Mouse (Mus musculus): ENCODE results near the gene Rec114.

Rec114 gene

DNA sequence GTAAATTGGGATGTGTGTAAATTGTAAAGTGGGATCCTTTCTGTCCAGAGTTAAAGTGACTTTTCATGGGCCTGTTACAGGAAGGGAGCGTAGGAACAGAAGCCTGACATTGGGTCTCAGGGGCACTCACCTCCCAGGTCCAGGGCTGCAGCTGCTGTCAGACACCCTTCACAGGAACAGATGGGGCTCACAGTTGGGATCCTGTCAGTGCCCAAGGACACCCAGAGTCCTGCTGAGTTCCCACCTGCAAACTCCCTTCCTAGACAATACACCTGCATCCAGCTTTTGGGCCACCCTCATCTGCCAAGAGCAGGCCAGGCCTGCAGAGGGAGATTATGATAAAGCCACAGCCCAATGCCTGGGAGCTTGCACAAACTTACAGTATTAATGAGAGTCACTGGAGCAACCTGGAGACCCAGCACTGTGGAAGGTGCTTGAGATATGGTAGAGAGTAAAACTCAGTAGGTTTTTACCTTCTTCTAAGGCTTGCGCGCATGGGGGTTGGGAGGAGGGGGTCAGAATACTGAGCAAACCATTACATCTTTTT is at the start of gene Rec114:
Rec114 (minus strand) TSS at position 263 of the 547 bp plus-strand sequence.
- no peak for DNase-seq (ENCODE audit: low spot score)

DNA sequence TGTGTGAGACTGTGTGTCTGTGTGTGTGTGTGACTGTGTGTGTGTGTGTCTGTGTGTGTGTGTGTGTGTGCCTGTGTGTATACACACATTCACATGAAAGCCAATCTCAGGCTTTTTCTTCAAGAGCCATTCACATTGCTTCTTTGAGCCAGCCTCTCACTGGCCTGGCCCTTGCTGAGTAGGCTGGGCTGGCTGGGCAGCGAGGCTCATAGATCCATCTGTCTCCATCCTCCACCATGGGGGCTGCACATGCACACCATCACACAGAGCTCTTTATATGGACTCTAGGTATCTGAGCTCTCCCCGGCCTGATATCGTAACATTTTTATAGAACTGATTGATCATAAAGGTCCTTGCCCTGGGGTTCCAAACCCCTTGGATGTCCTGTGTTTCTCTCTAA is 45.7 kb upstream of the Rec114 start:
- DNase-seq (ENCODE audit: low spot score), result no peak

DNA sequence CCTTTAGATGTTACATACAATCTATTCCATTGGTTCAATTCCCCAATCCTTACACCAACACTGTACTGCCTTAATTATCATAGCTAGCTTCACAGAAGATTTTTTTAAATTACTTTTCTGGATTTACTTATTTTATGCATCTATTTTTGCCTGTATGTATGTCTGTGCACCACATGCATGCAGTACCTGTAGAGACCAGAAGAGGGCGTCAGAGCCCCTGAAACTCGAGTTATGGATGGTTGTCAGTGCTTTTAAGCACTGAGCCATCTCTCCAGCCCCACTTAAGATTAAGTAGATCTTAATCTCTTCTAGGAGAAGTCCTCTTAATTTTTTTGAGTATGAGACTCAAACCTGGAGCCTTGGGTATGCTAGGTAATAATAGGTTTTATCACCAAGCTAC is 31.6 kb upstream of the Rec114 start:
- DNase-seq (ENCODE audit: low spot score), result no peak

DNA sequence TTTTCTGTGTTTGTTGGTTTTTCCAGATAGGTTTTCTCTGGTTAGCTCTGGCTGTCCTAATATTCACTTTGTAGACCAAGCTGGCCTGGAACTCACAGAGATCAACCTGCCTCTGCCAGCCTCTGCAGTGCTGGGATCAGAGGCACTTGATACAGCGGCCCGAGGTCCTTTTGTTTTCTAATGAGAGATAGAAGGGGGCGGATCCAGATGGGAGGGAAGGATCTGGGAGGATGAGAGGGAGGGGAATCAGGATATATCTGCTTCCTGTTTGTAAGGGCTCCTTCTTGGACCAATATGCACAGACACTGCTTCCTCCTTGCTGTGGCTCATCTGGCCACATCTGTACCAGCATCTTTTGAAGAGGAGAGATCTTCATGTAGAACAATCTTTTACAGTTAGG is 31.0 kb upstream of the Rec114 start:
- no peak for DNase-seq (ENCODE audit: low spot score)

- DNase-seq (ENCODE audit: low spot score), result no peak
Measured at GRCm38 (mm10) chr9:58769943-58770342, 26.2 kb upstream of the Rec114 start.

DNA sequence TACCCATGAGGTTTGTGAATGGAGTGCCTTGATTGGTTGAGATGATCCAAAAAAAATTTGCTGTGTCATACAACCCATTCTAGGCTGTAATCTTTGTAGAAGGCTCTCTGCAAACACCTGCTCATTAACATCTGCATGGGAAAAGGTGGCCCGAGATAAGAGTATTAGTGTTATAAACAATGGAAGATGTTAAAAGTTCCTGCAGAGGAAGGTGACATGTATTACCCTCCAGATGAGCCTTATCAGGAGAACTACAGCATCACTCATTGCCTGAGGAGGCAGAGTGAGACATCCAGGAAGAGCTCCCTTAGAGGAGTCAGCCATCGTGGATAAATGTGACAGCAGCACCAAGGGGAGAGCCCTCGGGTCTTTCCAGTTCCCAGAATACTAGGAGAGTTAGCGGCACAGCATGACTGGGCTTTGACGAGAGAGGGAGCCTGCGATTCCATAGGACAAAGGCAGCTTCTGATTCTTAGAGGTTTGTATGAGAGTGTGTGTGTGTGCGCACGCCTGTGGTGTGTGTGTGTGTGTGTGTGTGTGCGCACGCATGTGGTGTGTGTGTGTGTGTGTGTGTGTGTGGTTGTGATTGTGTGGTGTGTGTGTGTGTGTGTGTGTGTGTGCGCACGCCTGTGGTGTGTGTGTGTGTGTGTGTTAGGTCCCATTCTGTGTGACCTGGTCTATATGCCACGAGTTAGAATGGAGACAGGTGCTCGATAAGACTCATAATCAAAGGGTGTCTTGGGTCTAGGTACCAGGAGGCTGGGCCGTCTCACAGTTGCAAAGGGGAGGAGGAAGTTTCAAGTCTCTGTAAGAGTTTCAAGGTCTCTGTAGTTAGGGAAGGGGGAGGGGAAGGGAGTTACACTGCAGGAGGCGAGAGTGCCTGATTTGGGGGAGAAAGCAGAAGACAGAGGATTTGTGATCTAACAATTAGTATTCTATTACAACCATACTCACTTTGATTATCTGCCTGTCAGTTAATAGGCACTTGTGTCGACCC is 23.5 kb upstream of the Rec114 start:
- no peak for DNase-seq (ENCODE audit: low spot score)

- no peak for DNase-seq (ENCODE audit: low spot score)
Measured at GRCm38 (mm10) chr9:58764354-58764753, 20.6 kb upstream of the Rec114 start.

- DNase-seq (ENCODE audit: low spot score), result no peak
Measured at GRCm38 (mm10) chr9:58763114-58763513, 19.4 kb upstream of the Rec114 start.

GRCm38 (mm10) chr9:58762086-58762485 is 18.3 kb upstream of the Rec114 start:
- no peak for DNase-seq (ENCODE audit: low spot score)

GRCm38 (mm10) chr9:58758754-58759153 is 15.0 kb upstream of the Rec114 start:
- no peak for DNase-seq (ENCODE audit: low spot score)

- DNase-seq (ENCODE audit: low spot score), result no peak
Measured at GRCm38 (mm10) chr9:58756371-58757132, 12.8 kb upstream of the Rec114 start.

DNA sequence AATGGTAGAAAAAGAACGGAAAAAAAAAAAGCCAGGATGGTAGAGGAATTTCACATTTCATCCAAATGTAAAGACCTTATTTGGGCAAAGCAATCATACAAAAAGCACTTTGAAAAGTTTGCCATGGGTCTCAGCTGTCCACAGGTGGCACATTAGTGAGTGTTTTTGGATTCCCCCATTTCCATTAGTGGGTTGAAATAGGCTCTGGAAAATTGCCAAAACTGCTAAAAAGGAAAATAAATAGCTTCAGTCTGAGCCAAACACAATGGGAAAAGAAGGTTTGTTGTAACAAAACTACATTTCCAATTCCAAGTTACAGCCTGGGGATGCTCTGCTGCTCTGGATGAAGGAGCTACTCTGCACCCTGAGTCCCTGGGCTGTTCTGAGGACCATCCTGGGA is 9.8 kb upstream of the Rec114 start:
- no peak for DNase-seq (ENCODE audit: low spot score)

GRCm38 (mm10) chr9:58748142-58748541 is 4.4 kb upstream of the Rec114 start:
- no peak for DNase-seq (ENCODE audit: low spot score)

DNA sequence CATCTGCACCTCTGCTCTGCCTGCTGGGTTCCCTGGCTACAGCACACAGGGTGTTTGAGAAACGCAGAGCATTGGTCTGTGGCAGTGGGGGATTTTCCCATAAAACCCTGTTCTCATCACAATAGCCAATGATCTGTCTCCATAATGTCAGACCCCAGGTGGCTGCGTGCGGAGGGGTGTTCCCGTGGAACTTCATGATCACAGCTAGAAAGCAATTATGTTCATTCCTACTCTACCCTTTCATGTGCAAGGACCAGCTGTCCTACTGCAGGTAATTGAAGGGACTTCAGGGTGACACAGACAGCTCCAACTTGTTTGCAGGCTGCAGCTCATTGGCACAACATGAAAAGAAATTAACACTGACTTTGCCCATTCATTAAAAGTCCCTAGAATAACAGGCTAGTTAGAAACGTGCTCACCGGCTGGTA is 3.6 kb upstream of the Rec114 start:
- no peak for DNase-seq (ENCODE audit: low spot score)

DNA sequence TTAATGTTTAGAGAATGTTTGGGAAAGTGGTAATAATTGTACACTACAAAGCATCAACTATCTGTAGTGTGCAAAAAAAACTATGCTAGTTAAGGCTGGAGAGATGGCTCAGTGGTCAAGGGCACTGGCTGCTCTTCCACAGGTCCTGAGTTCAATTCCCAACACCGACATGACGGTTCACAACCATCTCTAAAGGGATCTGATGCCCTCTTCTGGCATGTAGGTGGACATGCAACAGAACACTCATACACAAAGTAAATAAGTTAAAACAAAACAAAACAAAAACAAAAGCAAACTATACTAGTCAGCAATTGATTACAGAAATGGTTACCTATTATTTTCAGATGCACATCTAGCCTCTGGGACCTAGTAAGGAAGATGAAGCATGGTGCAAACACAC is 1.1 kb downstream of the Rec114 start:
- DNase-seq (ENCODE audit: low spot score), result no peak

DNA sequence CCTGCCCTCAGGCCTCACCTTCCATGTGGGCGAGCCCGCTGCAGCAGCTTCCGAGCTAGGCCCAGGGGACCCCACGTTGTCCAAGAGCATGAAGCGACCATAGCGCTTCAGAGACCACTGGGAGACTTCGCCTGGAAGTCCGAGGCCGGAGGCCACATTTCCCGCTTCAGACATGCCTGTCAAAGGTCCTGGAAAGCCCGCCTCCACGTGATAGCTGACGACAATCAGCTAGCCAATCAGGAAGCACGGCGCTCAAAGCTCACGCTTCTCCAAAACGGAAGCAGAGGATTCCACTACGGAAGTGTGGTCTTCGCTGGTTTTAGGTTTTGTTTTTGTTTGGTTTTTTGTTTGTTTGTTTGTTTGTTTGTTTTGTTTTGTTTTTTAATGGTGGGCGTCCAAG is 2.4 kb downstream of the Rec114 start:
- DNase-seq (ENCODE audit: low spot score), result no peak

DNA sequence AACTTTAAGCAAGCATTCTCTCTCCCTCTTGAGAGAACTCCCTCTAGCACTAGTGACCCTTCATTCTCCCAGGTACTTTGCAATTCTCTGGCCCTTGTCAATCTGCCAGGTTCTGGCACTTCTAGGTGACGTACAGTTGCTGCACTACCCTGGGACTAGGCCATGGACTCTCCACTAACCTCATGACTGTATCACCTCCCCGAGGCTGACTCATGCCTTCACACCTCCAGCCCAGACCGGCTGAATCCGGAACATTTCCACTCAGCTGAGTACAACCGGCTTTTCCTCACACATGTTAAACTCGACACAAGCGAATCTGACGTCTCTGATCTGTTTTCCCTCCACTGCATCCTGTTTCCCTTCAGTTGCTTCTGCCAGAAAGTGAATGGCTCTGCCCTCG is 4.0 kb downstream of the Rec114 start:
- DNase-seq (ENCODE audit: low spot score), result no peak

- DNase-seq (ENCODE audit: low spot score), result no peak
Measured at GRCm38 (mm10) chr9:58723165-58723564, 20.6 kb downstream of the Rec114 start.

DNA sequence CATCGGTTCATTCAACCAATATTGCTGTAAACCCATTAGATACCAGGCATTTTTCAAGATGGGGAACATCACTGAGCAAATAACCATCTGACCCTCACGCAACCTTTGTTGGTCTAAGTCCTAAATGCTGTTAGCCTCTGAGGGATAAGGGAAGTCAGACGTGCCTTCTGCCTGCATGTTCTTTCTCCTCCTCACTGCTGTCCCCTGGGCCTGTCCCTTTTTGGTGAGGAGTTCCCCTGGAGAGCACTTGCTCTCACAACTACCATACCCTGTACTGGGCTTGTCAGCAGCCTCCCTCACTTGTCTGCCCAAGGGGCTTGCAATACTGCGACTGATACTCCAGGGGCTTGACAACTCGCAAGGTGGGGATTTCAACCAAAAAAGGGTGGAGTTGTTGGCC is 21.6 kb downstream of the Rec114 start:
- no peak for DNase-seq (ENCODE audit: low spot score)

GRCm38 (mm10) chr9:58721021-58721420 is 22.7 kb downstream of the Rec114 start:
- DNase-seq (ENCODE audit: low spot score), result no peak

GRCm38 (mm10) chr9:58720167-58720566 is 23.6 kb downstream of the Rec114 start:
- DNase-seq (ENCODE audit: low spot score), result no peak

DNA sequence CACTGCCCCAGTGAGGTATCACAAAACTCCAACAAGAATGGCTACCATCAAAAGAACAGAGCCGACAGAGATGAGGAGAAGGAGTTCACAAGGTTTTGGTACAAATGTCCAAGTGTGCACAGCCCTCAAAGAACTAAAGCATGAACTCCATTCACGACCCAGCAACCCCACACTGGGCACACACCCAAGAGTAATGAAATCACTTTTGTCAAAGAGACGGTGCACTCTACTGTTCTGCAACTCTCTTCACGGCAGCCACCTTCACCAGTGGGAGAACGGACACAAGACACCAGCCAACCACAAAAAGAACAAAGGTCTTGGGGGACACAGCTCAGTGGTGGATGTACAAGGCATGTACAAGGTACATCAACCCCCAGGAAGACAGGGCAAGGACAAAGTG is 24.3 kb downstream of the Rec114 start:
- DNase-seq (ENCODE audit: low spot score), result no peak

GRCm38 (mm10) chr9:58718964-58719363 is 24.8 kb downstream of the Rec114 start:
- no peak for DNase-seq (ENCODE audit: low spot score)

All from ovary, adult 18-20 months (tissue).